22 mouse cellular contexts compared by ENCODE assay signal in the genomic region with DNA sequence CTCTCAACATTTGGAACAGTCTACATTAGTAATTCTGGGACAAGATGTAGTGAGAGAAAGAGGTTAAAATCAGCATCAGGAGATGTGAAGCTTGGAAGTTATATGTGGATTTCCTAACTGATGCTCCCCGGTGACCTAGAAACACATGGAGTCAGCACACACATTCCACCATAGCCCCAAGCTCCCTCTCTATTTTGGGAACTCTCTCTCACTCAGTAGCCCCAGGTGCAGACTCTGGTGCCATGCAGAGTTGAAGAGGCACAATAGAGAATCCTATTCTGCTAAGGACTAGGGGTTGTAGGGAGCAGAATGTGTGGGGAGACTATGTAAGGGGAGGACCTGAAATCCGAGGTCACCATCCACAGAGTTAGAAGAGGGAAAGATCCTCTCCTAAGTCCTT.
DNase-seq lines count a peak whose midpoint lies in the region; ATAC-seq lines count a peak whose summit lies in the region.
"Had no signal": no experiment of that assay in that cellular context is flagged by ENCODE, and none has a peak within 500 bp of the region (broad histone marks: within the 10 kb centered on the region; RNA-seq: fewer than 3 reads in every experiment).

No protein-coding gene starts in this region.

- H3K27me3 ChIP-seq in heart, embryonic 11.5 days (ENCODE audit: control insufficient read depth, insufficient read depth, low read length), result no peaks in the 10 kb centered on the region
- no peaks in the 10 kb centered on the region for H3K27me3 ChIP-seq in heart, embryonic 16.5 days (ENCODE audit: control insufficient read depth, insufficient read depth, low read length)
- H3K27me3 ChIP-seq in heart, embryonic 12.5 days (replicated peaks), result no peaks in the 10 kb centered on the region
- H3K27me3 ChIP-seq in stomach, embryonic 16.5 days (ENCODE audit: control insufficient read depth, insufficient read depth, low read length), result no peaks in the 10 kb centered on the region
- H3K27me3 ChIP-seq: embryonic facial prominence, embryonic 12.5 days; embryonic facial prominence, embryonic 15.5 days; hindbrain, embryonic 12.5 days; hindbrain, embryonic 15.5 days had no signal

- no peak overlapping the region for H3K4me3 ChIP-seq in heart, embryonic 11.5 days (ENCODE audit: low read depth, low read length)
- H3K4me3 ChIP-seq in heart, embryonic 16.5 days (ENCODE audit: low read length), result no peak overlapping the region
- no peak overlapping the region for H3K4me3 ChIP-seq in heart, embryonic 12.5 days
- H3K4me3 ChIP-seq in stomach, embryonic 16.5 days (replicated peaks; ENCODE audit: low read length), result no peak overlapping the region
- H3K4me3 ChIP-seq: embryonic facial prominence, embryonic 12.5 days; embryonic facial prominence, embryonic 15.5 days; hindbrain, embryonic 12.5 days; hindbrain, embryonic 15.5 days had no signal

- H3K9ac ChIP-seq in heart, embryonic 11.5 days (ENCODE audit: low read depth, low read length), result no peak overlapping the region
- no peak overlapping the region for H3K9ac ChIP-seq in heart, embryonic 16.5 days (ENCODE audit: low read length)
- H3K9ac ChIP-seq in heart, embryonic 12.5 days, result no peak overlapping the region
- H3K9ac ChIP-seq in stomach, embryonic 16.5 days (ENCODE audit: low read length), result no peak overlapping the region
- H3K9ac ChIP-seq: embryonic facial prominence, embryonic 12.5 days; embryonic facial prominence, embryonic 15.5 days; forebrain, postnatal 0 days; hindbrain, embryonic 12.5 days; hindbrain, embryonic 15.5 days had no signal

- H3K27ac ChIP-seq in heart, embryonic 11.5 days (ENCODE audit: low read depth, low read length), result no peak overlapping the region
- no peak overlapping the region for H3K27ac ChIP-seq in heart, embryonic 16.5 days (ENCODE audit: low read length)
- no peak overlapping the region for H3K27ac ChIP-seq in heart, embryonic 12.5 days (ENCODE audit: poor library complexity, severe bottlenecking)
- peak overlapping the region; percentile 40 for H3K27ac ChIP-seq in stomach, embryonic 16.5 days (ENCODE audit: low read length)
- H3K27ac ChIP-seq: embryonic facial prominence, embryonic 12.5 days; embryonic facial prominence, embryonic 15.5 days; hindbrain, embryonic 12.5 days; hindbrain, embryonic 15.5 days had no signal

- H3K4me2 ChIP-seq in heart, embryonic 11.5 days, result no peak overlapping the region
- H3K4me2 ChIP-seq in heart, embryonic 16.5 days (ENCODE audit: low read depth, low read length), result no peak overlapping the region
- no peak overlapping the region for H3K4me2 ChIP-seq in heart, embryonic 12.5 days
- H3K4me2 ChIP-seq in stomach, embryonic 16.5 days (ENCODE audit: low read depth, low read length), result no peak overlapping the region
- H3K4me2 ChIP-seq: embryonic facial prominence, embryonic 12.5 days; embryonic facial prominence, embryonic 15.5 days; hindbrain, embryonic 12.5 days; hindbrain, embryonic 15.5 days had no signal

- WGBS in heart, embryonic 11.5 days (ENCODE audit: insufficient replicate concordance), result 57% methylated on average over 2 of the region's 2 CpGs
- WGBS in heart, embryonic 16.5 days, result 53% methylated on average over 2 of the region's 2 CpGs
- WGBS in heart, embryonic 12.5 days, result 47% methylated on average over 2 of the region's 2 CpGs
- WGBS in stomach, embryonic 16.5 days, result 63% methylated on average over 2 of the region's 2 CpGs

- no peak for ATAC-seq in heart, embryonic 11.5 days (replicated peaks; ENCODE audit: insufficient number of reproducible peaks, low FRiP score, low TSS enrichment)
- ATAC-seq in heart, embryonic 16.5 days (replicated peaks; ENCODE audit: extremely low read depth, insufficient read depth, low FRiP score), result peak; percentile 80
- no peak for ATAC-seq in heart, embryonic 12.5 days (ENCODE audit: insufficient number of reproducible peaks, low FRiP score)
- no peak for ATAC-seq in stomach, embryonic 16.5 days (ENCODE audit: insufficient read depth, low FRiP score)
- ATAC-seq: CD4-positive, CD25-positive, alpha-beta regulatory T cell, adult 4 months; forebrain, embryonic 14.5 days; forebrain, postnatal 0 days; intestine, postnatal 0 days had no signal

- no peaks in the 10 kb centered on the region for H3K9me3 ChIP-seq in heart, embryonic 11.5 days (replicated peaks; ENCODE audit: control insufficient read depth, low read length)
- no peaks in the 10 kb centered on the region for H3K9me3 ChIP-seq in heart, embryonic 16.5 days (replicated peaks; ENCODE audit: control insufficient read depth, low read length)
- no peaks in the 10 kb centered on the region for H3K9me3 ChIP-seq in heart, embryonic 12.5 days (replicated peaks)
- H3K9me3 ChIP-seq in stomach, embryonic 16.5 days (replicated peaks; ENCODE audit: control insufficient read depth, low read length), result no peaks in the 10 kb centered on the region
- H3K9me3 ChIP-seq: embryonic facial prominence, embryonic 12.5 days; embryonic facial prominence, embryonic 15.5 days; hindbrain, embryonic 12.5 days; hindbrain, embryonic 15.5 days had no signal

- DNase-seq in heart, adult 11 months, result peak; percentile 88
- DNase-seq in brain, adult 2 months (ENCODE audit: low read depth, low spot score), result peak; percentile 59
- DNase-seq: adrenal gland, adult 2 months; adrenal gland, postnatal 14 days; cerebellum, adult 2 months; cerebellum, adult 9-11 months; cerebellum, postnatal 25 days; forebrain, postnatal 0 days; gastrocnemius, postnatal 10 days; gastrocnemius, postnatal 36 days; kidney, adult 2 months had no signal

- peaks cover 28% of the 10 kb centered on the region for H3K4me1 ChIP-seq in heart, embryonic 11.5 days (ENCODE audit: control insufficient read depth, insufficient read depth, low read length)
- H3K4me1 ChIP-seq in heart, embryonic 16.5 days (ENCODE audit: control insufficient read depth, insufficient read depth, low read length), result peaks cover 26% of the 10 kb centered on the region
- peaks cover 52% of the 10 kb centered on the region for H3K4me1 ChIP-seq in heart, embryonic 12.5 days (replicated peaks)
- peaks cover 8% of the 10 kb centered on the region; the same call in 1 of the 2 replicates for H3K4me1 ChIP-seq in stomach, embryonic 16.5 days (ENCODE audit: control insufficient read depth, insufficient read depth, low read length)
- H3K4me1 ChIP-seq: embryonic facial prominence, embryonic 12.5 days; embryonic facial prominence, embryonic 15.5 days had no signal

- no peaks in the 10 kb centered on the region for H3K36me3 ChIP-seq in heart, embryonic 11.5 days (ENCODE audit: control insufficient read depth, insufficient read depth, low read length)
- no peaks in the 10 kb centered on the region for H3K36me3 ChIP-seq in heart, embryonic 16.5 days (ENCODE audit: control insufficient read depth, insufficient read depth)
- H3K36me3 ChIP-seq in heart, embryonic 12.5 days, result no peaks in the 10 kb centered on the region
- H3K36me3 ChIP-seq in stomach, embryonic 16.5 days (ENCODE audit: control insufficient read depth, insufficient read depth, low read length), result no peaks in the 10 kb centered on the region
- H3K36me3 ChIP-seq: embryonic facial prominence, embryonic 12.5 days; embryonic facial prominence, embryonic 15.5 days; hindbrain, embryonic 15.5 days had no signal
